Mouse (Mus musculus) right cerebral cortex, adult 18-20 months (tissue): ENCODE results near the gene Psma1.

Experiments used
- DNase-seq: peaks from one replicate; pipeline ENCODE4 v3.0.0; 2022; ENCODE audit warnings: mixed read lengths

The Psma1 gene

GRCm38 (mm10) chr7:114276005-114276752 lies at the start of gene Psma1:
Gene Psma1, minus strand, starts transcription at chr7:114276118.
- DNase-seq = peak; percentile 97

DNA sequence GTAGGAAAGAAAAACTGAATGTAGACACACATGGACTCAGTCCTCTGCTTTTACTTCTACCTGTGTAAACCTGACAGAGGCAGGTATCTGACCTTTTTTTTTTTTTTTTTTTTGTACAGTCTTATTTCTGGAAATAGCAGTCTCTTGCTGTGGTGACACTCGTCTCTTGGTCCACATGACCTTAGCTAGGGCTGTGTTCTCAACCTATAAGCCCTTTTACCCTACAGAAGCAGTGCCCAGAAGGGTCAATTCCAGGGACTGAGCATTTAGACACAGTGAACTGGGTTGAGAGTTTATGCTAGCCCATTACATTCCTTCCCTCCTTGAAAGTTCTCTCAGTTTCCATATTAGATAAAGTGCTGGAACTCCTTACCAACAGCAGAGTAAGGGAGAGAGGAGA lies 47.6 kb upstream of the Psma1 start:
- DNase-seq = no peak

DNA sequence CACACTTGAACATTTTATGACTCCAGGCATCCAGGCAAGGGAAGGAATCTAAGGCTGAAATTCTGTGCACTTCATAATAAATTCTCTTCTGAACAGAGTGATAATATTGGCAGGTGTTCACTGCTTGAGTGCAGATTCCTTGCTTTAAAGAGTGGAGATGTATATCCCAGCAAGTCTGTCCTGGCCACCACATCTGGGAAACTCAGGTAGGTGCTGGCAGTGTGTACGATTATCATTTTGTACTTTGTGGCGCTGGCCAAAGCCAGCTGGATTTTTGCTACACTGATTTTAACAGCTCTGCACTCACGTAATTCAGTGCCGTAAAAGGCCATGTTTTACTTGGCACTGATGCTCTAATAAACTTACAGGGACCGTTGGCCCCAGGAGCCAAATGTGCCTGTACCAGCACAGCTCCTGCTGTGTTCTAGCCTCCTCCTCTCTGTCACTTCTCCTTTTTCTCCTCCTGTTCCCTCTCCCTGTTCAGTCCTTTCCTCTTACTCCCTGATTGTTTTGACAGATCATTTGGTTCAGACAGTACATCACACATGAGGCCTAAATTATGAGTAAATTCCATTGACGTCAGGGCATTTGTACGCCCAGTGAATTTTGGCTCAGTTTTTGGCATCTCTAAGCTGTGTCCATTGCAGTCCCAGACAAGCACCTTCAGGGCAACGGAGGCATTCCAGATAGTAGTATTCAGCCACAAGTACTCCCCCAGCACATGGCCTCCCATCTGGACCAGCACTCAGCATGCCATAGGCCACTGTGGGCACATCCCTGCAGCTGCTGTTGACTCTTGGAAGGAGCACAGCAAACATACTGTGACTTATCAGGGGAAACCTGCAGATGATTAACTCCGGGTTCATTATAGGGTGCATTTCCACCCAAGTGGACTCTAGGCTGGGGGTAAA lies 46.9 kb upstream of the Psma1 start:
- no peak for DNase-seq

- no peak for DNase-seq
These were observed 45.9 kb upstream of the Psma1 start for GRCm38 (mm10) chr7:114321694-114322372.

GRCm38 (mm10) chr7:114317896-114318295 lies 42.0 kb upstream of the Psma1 start:
- no peak for DNase-seq

- no peak for DNase-seq
These were observed 41.5 kb upstream of the Psma1 start for GRCm38 (mm10) chr7:114317389-114317792.

DNA sequence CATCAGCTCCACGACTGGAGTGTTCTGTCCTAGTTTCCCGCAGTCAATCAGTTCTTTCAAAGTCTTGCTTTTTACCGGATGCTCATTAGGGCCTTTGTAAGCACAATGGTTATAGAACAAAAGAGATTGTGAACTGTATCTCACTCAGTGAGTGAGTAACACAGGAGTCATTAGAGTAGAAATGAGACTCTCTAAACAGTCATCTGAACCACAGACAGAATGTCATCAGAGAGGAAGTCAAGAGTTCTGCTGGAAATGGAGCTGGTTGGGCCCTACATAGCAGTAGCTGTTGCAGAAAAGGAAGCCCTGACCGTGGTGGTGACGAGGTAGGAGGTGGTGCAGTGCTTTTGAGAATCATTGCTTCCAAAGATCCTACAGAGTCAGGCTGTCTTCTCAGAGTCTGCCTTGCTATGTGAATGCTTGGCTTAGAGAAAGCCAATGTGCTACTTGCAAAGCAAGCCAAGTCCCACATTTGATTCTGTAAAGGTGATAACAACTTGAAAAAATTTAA lies 40.5 kb upstream of the Psma1 start:
- DNase-seq = peak; percentile 40

- DNase-seq = no peak
These were observed 35.3 kb upstream of the Psma1 start for GRCm38 (mm10) chr7:114311209-114311608.

- DNase-seq = no peak
These were observed 33.1 kb upstream of the Psma1 start for GRCm38 (mm10) chr7:114309020-114309419.

GRCm38 (mm10) chr7:114301293-114301782 lies 25.4 kb upstream of the Psma1 start:
- no peak for DNase-seq

- DNase-seq = no peak
These were observed 24.9 kb upstream of the Psma1 start for GRCm38 (mm10) chr7:114300782-114301181.

GRCm38 (mm10) chr7:114299247-114299646 lies 23.3 kb upstream of the Psma1 start:
- DNase-seq = no peak

DNA sequence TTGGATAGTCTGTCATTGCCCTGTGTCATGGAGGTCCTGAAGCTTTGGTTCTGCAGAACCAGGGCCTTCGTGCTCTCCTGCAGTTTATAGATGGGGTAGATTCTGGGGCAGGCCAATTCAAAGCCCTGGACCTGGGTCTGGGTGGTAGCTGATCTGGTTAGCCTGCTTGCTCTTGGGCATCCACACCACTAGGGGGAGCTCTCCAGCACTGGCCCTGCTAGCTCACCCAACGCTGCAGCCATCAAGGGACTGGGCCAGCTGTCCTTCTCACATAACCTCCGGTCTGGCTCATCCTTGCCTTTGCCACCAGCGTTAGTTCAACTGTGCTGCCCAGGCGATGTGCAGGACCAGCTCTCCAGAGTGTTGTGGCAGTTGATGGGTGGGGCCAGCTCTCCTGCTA lies 18.8 kb upstream of the Psma1 start:
- no peak for DNase-seq

GRCm38 (mm10) chr7:114293903-114294302 lies 18.0 kb upstream of the Psma1 start:
- no peak for DNase-seq

DNA sequence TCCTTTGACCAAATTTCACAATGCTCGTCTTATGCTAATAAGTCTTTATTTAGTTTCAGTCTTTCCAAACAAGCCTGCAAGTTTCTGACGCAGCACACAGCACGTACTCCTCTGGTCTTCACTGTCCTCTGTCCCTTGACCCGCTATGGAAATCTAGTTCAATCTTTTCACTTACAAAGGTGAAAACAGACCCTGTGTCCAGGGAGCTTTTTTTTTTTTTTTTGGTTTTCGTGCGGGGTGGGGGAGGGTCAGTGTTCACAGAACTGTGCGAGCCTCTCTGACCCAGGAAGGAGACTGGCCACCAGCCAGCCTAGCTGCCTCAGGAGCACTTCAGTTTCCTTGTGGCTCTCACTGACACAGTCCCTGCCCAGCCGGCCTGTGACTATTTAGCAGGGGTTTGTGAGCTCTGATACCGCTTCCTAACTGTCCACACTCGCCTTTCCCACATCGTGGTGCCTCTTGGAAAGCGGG lies 16.6 kb upstream of the Psma1 start:
- DNase-seq = peak; percentile 58

- no peak for DNase-seq
These were observed 15.8 kb upstream of the Psma1 start for GRCm38 (mm10) chr7:114291461-114292335.

GRCm38 (mm10) chr7:114290078-114290506 lies 14.2 kb upstream of the Psma1 start:
- DNase-seq = no peak

- DNase-seq = no peak
These were observed 8.5 kb upstream of the Psma1 start for GRCm38 (mm10) chr7:114284296-114284910.

DNA sequence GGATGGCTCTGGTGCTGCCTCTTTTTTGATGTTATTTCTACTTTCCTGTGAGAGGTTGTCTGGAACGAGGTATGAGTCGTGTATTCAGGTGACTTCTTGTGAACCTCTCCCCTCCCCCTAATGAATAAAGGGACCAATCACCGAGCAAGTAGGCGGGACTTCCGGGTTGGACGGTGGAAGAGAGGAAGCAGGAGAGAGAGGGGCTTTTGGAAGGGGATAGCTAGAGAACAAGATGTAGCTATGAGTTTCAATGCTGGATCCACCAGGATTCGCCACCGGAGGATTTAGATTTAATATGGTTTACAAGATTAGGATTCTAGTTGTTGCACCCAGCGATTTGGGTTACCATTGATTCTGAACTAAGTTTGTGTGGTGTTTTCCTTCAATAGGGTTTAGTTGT lies 7.1 kb upstream of the Psma1 start:
- no peak for DNase-seq

GRCm38 (mm10) chr7:114281671-114282070 lies 5.8 kb upstream of the Psma1 start:
- no peak for DNase-seq

DNA sequence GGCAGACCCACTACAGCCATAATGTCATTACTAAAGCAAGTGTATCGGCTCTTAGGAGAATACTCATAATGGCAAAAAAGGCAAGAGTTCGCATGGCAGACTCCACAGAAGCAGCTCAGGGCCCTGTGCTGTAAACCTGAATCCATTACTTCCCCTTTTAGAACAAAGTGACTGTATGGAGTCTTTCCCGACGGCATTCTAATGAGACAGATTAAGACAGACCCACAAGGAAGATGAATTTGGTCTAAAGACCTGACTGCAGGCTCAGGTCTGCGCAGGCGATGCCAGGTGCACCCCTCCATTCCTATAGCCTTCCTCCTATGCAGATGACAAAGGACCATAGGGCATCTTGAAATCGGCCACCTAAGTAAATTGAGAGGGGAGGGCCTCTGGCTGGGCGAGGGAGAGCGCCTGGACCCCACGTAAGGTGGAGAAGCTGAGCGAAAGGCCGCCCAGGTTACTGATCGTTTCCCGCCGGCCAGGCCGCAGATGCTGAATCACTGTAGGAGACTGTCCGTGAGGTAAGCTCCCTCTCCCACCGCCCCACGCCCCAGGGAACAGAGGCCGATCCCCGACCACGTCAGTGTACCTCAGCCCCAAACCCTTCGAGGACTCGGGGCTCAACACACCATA lies 430 bp downstream of the Psma1 start:
- no peak for DNase-seq
